Mouse (Mus musculus): Measurements from ENCODE around the gene AU018091.

DNA sequence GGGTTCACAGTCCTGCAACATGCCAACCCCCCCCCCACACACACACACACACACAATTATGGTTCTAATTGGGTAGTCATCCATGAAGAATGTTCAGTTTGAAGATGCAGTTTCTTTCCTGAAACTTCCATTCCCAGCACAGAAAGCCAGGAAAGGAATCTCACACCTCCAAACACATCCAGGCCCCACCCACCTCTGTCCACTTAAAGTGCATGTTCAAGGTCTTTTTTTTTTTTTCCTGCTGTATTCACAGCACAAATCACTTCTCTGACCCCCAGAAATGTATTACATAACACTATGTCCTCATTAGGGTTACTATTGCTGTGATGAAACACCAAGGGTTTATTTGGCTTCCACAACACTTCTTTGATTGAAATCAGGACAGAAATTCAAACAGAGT, 4.0 kb downstream of the AU018091 start:
- TF ChIP-seq CTCF (conservative IDR thresholded peaks at IDR 0.05; ENCODE audit: insufficient read depth, insufficient read length, low read depth, low read length): no peak
- no peak for TF ChIP-seq POLR2A (IDR thresholded peaks at IDR 0.05; ENCODE audit: low read depth, low read length)
